Mouse (Mus musculus) lung, adult 2 months (tissue): ENCODE data around the gene Sh2b2.

Experiments
- CTCF ChIP-seq: fragments of 200-500 bp; IDR thresholded peaks from 2 replicates; pipeline ENCODE4 v1.5.1; 2011; ENCODE audit warnings: mild to moderate bottlenecking, low read length, control low read depth; ENCODE audit not compliant: insufficient read depth
- POLR2A ChIP-seq: fragments of 200-500 bp; IDR thresholded peaks from 2 replicates; pipeline ENCODE4 v1.6.1; 2011; ENCODE audit warnings: low read depth, mild to moderate bottlenecking, control low read depth, low read length, borderline replicate concordance; ENCODE audit errors: extremely low read depth

- no peak for TF ChIP-seq CTCF
- TF ChIP-seq POLR2A = no peak
Measured at GRCm38 (mm10) chr5:136286566-136286965, 40.2 kb upstream of the Sh2b2 start.
